Mouse (Mus musculus): ENCODE results near the gene Gan.

Gan gene

DNA sequence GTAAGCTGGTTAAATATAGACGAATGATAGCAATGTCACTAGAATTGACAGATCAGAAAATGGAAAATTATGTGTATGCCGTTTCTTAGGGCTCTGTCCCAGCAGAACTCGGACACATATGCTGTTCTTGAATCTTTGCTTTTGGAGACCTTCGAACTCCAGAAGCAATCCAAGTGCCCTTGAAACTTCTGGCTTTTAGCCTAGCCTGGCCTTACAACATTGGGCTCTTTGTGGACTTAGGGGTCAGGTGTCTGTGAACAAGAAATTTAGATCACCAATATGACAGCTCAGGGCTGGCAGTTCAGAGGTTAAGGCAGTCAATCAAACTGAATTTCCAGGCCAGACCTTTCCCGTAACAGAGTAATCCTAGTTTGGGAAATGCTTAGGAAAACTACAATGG is 1.1 kb downstream of the Gan start:
- no peak for DNase-seq

DNA sequence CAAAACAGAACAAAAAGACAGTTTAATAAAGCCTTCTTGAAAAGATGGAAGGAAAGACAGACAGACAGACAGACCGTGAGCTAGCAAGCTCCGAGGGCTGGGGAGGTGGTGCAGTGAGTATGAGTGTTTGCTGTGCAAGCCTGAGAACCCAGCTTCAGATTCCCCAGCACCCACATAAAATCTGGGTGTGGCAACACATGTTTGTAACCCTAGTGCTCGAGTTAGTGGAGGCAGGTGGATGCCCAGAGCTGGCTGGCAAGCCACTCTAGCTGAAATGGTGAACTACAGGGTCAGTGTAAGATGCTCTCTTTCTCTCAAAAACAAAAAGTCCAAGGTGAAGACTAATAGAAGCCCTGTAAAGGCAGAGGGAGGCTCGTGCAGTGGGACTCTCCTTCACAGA is 7.0 kb downstream of the Gan start:
- DNase-seq, result no peak

- DNase-seq, result no peak
These were observed 7.6 kb downstream of the Gan start for GRCm38 (mm10) chr8:117165542-117165941.

DNA sequence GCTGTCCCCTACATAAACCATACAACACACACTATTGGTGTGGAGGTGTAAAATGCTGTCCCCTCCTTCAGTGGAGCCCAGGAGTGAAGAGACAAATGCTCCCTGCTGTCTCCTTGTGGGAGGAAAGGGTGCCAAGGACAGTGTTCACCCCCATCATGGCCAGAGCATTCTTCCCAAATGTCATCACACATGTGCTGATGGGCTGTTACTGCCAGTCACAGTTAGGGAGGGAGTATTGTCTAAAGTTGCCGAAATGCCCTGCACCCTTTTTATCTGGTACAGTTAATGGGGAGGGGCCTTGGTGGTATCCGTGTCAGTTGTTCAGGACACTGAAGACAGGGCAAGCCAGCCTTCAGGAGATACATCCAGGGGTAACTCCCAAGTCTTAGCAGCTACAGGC is 8.6 kb downstream of the Gan start:
- no peak for DNase-seq

DNA sequence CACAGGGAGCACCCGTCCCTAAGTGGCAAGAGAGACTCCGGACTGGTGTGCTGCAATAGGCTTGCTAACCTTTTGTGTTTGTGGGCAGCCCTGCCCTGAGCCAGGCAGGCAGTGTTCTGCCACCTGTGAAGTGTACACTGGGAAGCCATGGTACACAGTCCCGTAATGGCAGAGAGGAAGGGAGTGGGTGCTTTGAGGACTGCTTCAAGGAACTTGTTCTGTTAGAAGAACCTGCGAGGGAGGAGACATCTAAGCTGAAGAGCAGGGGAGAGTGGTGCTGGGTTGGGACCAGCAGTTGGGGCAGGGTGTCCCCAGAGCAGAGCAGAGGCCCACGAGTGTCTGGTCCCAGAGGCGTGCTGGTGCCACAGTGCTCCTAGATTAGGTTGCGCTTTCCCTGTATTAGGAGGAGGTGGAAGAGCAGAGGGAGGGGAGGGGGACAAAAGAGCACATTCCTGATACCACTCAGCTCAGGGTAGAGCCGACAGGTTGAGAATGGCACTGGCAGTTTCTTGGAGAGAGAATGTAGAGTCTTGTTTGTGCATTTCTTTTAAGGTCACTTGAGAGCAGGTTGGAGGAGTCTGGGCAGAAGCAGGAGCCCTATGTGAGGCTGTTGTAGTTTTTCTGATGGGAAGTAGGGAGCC is 9.4 kb downstream of the Gan start:
- no peak for DNase-seq

- DNase-seq, result no peak
These were observed 10.4 kb downstream of the Gan start for GRCm38 (mm10) chr8:117168378-117168777.

DNA sequence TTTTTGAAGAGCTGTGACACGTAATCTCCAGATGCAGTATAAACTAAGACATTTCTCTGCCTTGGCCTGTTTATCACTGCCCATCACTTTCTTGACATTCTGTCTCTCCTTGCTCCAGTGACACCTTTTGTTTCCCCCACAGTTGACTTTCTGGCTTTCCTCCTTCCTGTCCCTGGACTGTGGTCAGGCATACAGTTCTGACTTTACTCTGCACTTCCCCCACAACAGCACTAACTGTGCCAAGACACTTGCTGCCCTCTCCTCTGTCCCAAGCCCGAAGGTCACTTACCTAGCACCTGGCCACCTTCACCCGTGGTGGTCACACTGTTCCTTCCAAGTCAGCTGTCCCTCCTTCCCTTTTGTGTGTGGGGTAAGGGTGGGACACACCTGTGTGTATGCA is 13.9 kb downstream of the Gan start:
- no peak for DNase-seq

- peak; percentile 49 for DNase-seq
These were observed 15.0 kb downstream of the Gan start for GRCm38 (mm10) chr8:117172904-117173303.

- no peak for DNase-seq
These were observed 15.8 kb downstream of the Gan start for GRCm38 (mm10) chr8:117173690-117174089.

- no peak for DNase-seq
These were observed 16.6 kb downstream of the Gan start for GRCm38 (mm10) chr8:117174536-117174935.

DNA sequence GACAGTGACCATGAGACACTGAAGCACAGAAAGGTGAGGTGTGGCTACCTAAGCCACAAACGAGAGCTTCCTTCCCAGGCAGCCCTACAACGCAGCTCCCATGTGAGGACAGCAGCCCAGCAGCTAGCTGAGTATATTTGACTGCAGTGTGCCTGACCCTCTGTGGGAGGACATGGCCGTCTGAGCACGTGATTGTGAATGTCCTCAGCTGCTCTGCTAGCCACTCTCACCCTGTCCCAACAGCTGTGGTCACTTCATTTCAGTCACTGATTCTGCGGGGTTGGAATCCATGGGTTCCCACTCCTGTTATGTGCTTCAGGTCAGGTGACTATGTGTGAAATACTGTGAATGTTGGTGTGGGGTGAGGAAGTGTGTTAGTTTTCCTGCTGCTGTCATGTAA is 18.4 kb downstream of the Gan start:
- no peak for DNase-seq

DNA sequence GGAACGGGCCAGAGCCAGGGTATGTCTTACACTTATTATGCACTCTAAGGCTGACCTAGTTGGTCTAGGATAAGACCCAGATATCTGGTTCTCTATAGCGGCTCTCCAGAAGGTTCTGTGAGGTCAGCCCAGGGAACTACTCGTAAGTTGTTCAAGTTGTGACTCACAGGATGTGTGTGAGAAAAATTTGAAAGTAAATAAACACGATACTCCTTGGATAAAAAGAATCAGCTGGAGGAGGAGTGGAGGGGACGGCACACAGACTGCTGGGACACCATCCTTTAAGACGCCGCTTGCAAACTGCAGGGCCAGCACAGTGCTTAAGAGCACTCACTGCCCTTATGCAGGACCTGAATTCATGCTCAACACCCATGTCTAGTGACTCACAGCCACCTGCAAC is 19.3 kb downstream of the Gan start:
- DNase-seq, result no peak

DNA sequence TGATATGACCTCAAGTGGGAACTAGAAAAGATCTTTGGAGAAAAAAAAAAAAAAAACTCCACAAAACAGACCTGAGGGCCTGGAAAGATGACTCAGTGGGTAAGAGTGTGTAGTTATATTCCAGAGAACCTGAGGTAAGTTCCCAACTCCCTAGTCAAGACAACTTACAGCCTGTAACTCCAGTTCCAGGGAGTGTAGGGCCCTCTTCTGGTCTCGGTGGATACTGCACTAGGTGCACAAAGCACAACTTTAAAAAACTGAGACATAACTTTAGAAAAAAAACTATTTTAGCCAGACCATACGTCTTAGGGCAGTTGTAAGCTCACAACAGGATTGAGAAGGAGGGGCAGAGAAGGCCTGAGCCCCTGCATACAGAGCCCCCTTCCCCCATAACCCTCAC is 20.1 kb downstream of the Gan start:
- DNase-seq, result no peak

GRCm38 (mm10) chr8:117178676-117179075 is 20.7 kb downstream of the Gan start:
- DNase-seq, result no peak

DNA sequence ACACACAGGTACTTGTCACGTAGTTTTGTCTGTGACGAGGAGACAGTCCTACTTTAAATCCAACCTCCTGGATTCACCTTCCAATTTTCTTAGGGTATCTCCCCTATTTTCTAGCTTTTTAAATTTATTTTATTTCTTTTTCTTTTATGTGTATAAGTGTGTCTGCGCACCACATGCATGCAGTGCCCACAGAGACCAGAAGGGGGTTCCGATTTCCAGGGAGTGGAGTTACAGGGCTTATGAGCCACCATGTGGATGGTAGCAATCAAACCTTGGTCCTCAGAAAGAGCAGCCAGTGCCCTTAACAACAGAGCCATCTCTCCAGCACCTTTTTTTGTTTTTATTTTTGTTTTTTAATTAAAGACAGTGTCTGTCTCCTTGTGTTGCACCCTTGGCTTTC is 24.8 kb downstream of the Gan start:
- no peak for DNase-seq

- DNase-seq, result no peak
These were observed 25.9 kb downstream of the Gan start for GRCm38 (mm10) chr8:117183664-117184377.

DNA sequence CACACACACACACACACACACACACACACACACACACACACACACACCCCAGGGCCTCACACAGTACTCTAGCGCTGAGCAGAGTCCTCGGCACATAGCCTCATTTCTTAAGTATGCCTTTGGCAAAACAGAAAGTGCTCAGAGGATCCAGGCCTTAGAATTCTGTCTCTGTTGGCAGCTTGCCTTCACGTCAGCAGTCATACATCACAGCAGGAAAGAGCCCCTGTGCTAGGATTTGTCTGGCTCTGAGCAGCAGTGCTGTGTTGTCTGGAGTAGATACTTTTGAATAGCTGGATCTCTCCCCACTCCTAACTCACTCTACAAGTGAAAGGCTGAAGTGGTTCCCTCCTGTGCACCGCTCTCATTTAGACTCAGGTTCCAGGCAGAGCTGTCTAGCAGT is 36.4 kb downstream of the Gan start:
- no peak for DNase-seq

GRCm38 (mm10) chr8:117196593-117196992 is 38.7 kb downstream of the Gan start:
- DNase-seq, result no peak

- no peak for DNase-seq
These were observed 39.6 kb downstream of the Gan start for GRCm38 (mm10) chr8:117197551-117197950.

DNA sequence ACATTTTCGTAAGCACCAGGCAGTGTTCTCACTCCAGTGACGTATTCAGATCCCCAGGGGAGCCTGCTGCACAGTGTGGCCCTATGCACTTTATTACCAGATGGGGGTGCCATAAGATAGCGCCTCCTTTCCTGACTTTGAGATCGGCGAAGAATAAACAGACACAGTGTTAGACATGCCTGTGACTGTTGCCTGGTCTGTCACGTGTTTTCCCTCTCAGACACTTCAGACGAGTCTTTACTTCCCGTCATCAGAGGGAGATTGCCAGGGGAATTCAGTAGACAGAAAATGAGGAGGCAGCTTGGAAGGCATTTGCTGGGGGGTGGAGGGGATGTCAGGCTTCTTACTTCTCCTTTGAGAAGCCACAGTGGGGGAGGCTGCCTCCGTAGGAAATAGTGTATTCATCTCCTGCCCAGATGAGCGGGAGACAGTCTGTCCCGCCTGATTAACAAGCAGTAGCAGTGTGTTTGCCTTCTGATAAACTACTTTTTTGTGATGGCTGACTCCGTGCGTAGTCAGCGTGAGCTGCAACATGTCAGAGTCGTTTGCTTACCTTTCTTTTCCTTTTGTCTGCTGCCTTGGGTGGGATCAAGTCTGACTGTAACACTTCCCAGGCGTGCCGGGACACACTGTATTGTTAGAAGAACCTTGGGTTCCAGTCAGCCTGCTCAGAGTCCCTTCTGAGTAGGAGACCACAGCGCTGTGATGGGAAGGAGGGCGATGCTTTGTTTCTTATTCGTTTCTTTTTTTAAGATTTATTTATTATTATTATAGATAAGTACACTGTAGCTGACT is 40.4 kb downstream of the Gan start:
- no peak for DNase-seq

DNA sequence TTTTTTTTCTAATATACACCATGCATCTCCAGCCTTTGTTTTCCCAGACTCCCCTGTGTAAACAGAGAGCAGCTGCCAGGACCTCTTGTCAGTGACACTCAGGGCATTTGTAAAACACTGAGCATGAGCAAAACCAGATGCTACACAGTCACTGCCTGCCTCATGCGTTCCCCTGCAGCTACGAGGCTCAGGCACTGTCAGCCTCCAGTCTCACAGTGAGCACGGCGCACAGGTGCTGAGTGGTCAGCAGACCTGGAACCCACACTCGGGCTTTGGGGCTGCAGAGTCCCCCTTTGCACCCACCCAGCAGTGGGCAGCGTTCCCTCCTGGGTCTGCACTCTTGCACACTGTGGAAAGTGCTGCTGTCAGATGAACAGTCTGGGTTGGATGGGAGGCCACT is 41.7 kb downstream of the Gan start:
- no peak for DNase-seq

- no peak for DNase-seq
These were observed 42.4 kb downstream of the Gan start for GRCm38 (mm10) chr8:117200346-117200745.

DNA sequence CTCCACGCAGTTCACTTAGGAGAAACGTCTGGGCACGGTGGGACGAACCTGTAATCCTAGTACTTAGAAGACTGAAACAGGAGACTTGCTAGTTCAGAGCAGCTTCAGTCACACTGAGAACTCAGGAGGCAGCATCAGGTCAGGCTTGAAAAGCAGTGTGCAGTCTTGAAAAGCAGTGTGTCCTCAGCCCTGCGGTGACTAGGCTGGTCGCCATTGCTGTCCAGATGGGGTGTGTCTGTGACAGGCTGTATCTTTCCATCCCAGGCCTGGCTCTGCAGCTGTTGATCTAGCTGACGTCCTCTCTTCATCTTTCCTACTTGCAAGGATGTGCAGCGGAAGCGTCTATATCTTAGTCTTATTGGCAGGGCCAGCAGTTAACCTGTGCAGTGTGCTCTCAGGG is 42.9 kb downstream of the Gan start:
- DNase-seq, result no peak
